ENCODE assay signal across 9 mouse cellular contexts in the genomic region with DNA sequence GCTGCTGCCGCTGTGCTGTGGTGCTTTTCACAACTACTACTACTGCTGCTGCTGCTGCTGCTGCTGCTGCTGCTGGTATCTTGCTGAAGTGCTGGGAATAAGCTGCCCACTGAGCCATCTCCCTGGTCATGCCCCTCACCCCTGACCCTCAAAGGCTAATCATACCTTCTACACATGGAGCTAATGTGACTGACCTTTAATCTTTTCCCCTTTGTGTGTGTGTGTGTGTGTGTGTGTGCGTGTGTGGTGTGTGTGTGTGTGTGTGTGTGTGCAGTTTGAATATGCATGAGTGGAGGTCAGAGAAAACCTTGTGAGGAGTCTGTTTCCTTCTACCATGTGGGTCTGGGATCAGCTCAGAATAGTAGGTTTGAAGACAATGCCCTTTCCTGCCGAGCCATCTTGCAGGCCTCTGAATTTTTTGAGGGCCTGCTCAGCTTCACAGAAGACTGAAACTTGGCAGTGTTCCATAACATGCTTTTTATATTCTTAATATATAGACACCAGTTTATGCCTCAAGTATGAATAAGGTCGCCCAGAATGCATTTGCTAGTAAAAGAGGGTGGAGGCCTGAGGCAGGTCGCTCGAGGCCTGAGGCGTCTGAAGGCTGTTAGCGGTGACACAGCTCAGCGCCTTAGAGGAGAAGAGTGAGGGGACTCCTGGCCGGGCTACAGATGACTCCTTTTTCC. TPM values are rescaled to one million over a fixed set of nuclear protein-coding genes. Genes with fewer than 3 reads are reported as not detected.
DNase-seq lines count a peak whose midpoint lies in the region; ATAC-seq lines count a peak whose summit lies in the region.
"Had no signal": no experiment of that assay in that cellular context is flagged by ENCODE, and none has a peak within 500 bp of the region (broad histone marks: within the 10 kb centered on the region; RNA-seq: fewer than 3 reads in every experiment).

No protein-coding gene starts in this region.

- no peak overlapping the region for H3K4me2 ChIP-seq in forebrain, embryonic 12.5 days
- no peak overlapping the region for H3K4me2 ChIP-seq in kidney, embryonic 14.5 days (replicated peaks; ENCODE audit: low read depth, low read length)
- H3K4me2 ChIP-seq in hindbrain, embryonic 13.5 days = no peak overlapping the region
- H3K4me2 ChIP-seq in midbrain, embryonic 15.5 days = no peak overlapping the region

- WGBS in forebrain, embryonic 12.5 days = 73% methylated on average over 10 of the region's 10 CpGs
- WGBS in forebrain, embryonic 10.5 days = 82% methylated on average over 10 of the region's 10 CpGs
- 52% methylated on average over 10 of the region's 10 CpGs for WGBS in kidney, embryonic 14.5 days
- 66% methylated on average over 10 of the region's 10 CpGs for WGBS in hindbrain, embryonic 13.5 days
- 62% methylated on average over 10 of the region's 10 CpGs for WGBS in midbrain, embryonic 15.5 days

- H3K4me3 ChIP-seq in forebrain, embryonic 12.5 days (replicated peaks) = no peak overlapping the region
- H3K4me3 ChIP-seq in forebrain, embryonic 10.5 days = no peak overlapping the region
- no peak overlapping the region for H3K4me3 ChIP-seq in kidney, embryonic 14.5 days (ENCODE audit: low read length)
- no peak overlapping the region for H3K4me3 ChIP-seq in hindbrain, embryonic 13.5 days
- H3K4me3 ChIP-seq in midbrain, embryonic 15.5 days = no peak overlapping the region

- no peaks in the 10 kb centered on the region for H3K9me3 ChIP-seq in forebrain, embryonic 12.5 days
- no peaks in the 10 kb centered on the region for H3K9me3 ChIP-seq in forebrain, embryonic 10.5 days
- no peaks in the 10 kb centered on the region for H3K9me3 ChIP-seq in kidney, embryonic 14.5 days (ENCODE audit: control insufficient read depth, low read length)
- H3K9me3 ChIP-seq in hindbrain, embryonic 13.5 days = no peaks in the 10 kb centered on the region
- no peaks in the 10 kb centered on the region for H3K9me3 ChIP-seq in midbrain, embryonic 15.5 days

- no peaks in the 10 kb centered on the region for H3K27me3 ChIP-seq in forebrain, embryonic 12.5 days
- no peaks in the 10 kb centered on the region for H3K27me3 ChIP-seq in forebrain, embryonic 10.5 days (ENCODE audit: poor library complexity, severe bottlenecking)
- H3K27me3 ChIP-seq in kidney, embryonic 14.5 days (ENCODE audit: control insufficient read depth, insufficient read depth, low read length) = no peaks in the 10 kb centered on the region
- H3K27me3 ChIP-seq in hindbrain, embryonic 13.5 days = no peaks in the 10 kb centered on the region
- no peaks in the 10 kb centered on the region for H3K27me3 ChIP-seq in midbrain, embryonic 15.5 days (replicated peaks)

- H3K27ac ChIP-seq in forebrain, embryonic 12.5 days = no peak overlapping the region
- H3K27ac ChIP-seq in forebrain, embryonic 10.5 days = no peak overlapping the region
- H3K27ac ChIP-seq in kidney, embryonic 14.5 days (ENCODE audit: low read depth, low read length) = no peak overlapping the region
- H3K27ac ChIP-seq in hindbrain, embryonic 13.5 days = peak overlapping the region; percentile 3; the same call in 1 of the 2 replicates
- 0 out of 2 replicates have a peak overlapping the region, but pooled peaks have one; percentile 20 for H3K27ac ChIP-seq in midbrain, embryonic 15.5 days

- no peak for DNase-seq in forebrain, embryonic 10.5 days (ENCODE audit: extremely low spot score, low spot score)
- no peak for DNase-seq in kidney, postnatal 10 days
- DNase-seq in layer of hippocampus, postnatal 10 days (ENCODE audit: low spot score in 2 of 2) = no peak
- DNase-seq: adrenal gland, adult 2 months had no signal

- H3K9ac ChIP-seq in forebrain, embryonic 12.5 days = no peak overlapping the region
- no peak overlapping the region for H3K9ac ChIP-seq in kidney, embryonic 14.5 days (ENCODE audit: low read depth, low read length)
- no peak overlapping the region for H3K9ac ChIP-seq in hindbrain, embryonic 13.5 days
- H3K9ac ChIP-seq in midbrain, embryonic 15.5 days = no peak overlapping the region

- ATAC-seq in forebrain, embryonic 12.5 days (ENCODE audit: low FRiP score) = 0 out of 2 replicates have a peak, but pooled peaks have one; percentile 23
- peak; percentile 30; the same call in 1 of the 2 replicates for ATAC-seq in kidney, embryonic 14.5 days (ENCODE audit: low FRiP score, low TSS enrichment)
- ATAC-seq in hindbrain, embryonic 13.5 days (ENCODE audit: low FRiP score) = no peak
- peak; percentile 38 for ATAC-seq in midbrain, embryonic 15.5 days (replicated peaks)
- no peak for ATAC-seq in monocyte, adult 5-6 weeks (replicated peaks; ENCODE audit: insufficient number of reproducible peaks, low FRiP score, low TSS enrichment, poor library complexity, severe bottlenecking)

- H3K36me3 ChIP-seq in forebrain, embryonic 12.5 days (replicated peaks) = no peaks in the 10 kb centered on the region
- 0 out of 2 replicates have a peak, but pooled peaks cover 10% of the 10 kb centered on the region for H3K36me3 ChIP-seq in forebrain, embryonic 10.5 days (replicated peaks)
- H3K36me3 ChIP-seq in kidney, embryonic 14.5 days (ENCODE audit: control insufficient read depth, insufficient read depth, low read length) = no peaks in the 10 kb centered on the region
- no peaks in the 10 kb centered on the region for H3K36me3 ChIP-seq in hindbrain, embryonic 13.5 days
- H3K36me3 ChIP-seq in midbrain, embryonic 15.5 days (replicated peaks) = no peaks in the 10 kb centered on the region

- peaks cover 18% of the 10 kb centered on the region for H3K4me1 ChIP-seq in forebrain, embryonic 12.5 days
- H3K4me1 ChIP-seq in forebrain, embryonic 10.5 days = peaks cover 11% of the 10 kb centered on the region
- peaks cover 26% of the 10 kb centered on the region; the same call in 1 of the 2 replicates for H3K4me1 ChIP-seq in kidney, embryonic 14.5 days (ENCODE audit: control insufficient read depth, insufficient read depth, low read length)
- peaks cover 48% of the 10 kb centered on the region for H3K4me1 ChIP-seq in hindbrain, embryonic 13.5 days (replicated peaks)
- peaks cover 10% of the 10 kb centered on the region for H3K4me1 ChIP-seq in midbrain, embryonic 15.5 days

RNA-seq across cellular contexts. Expression of a gene that starts 12.2 kb away (rescaled TPM):
- polyA plus RNA-seq in forebrain, embryonic 12.5 days (2016; fragmentation: Nextera tagmentation; extraction: Ambion mirVana) = 12.9 and 20.3 TPM in 2 replicates
- polyA plus RNA-seq in forebrain, embryonic 10.5 days (2016; fragmentation: Nextera tagmentation; extraction: Ambion mirVana) = 13.1 and 13.5 TPM in 2 replicates
- polyA plus RNA-seq in kidney, embryonic 14.5 days (2014; fragmentation: Nextera tagmentation; extraction: Ambion mirVana) = 20.3 and 23.0 TPM in 2 replicates
- 18.3 and 20.3 TPM in 2 replicates for polyA plus RNA-seq in hindbrain, embryonic 13.5 days (2015; fragmentation: Nextera tagmentation; extraction: Ambion mirVana)
- polyA plus RNA-seq in midbrain, embryonic 15.5 days (2015; fragmentation: Nextera tagmentation; extraction: Ambion mirVana) = 28.0 and 29.2 TPM in 2 replicates
- total RNA-seq in monocyte, adult 5-6 weeks (2017) = 47.0 to 66.2 TPM (median 47.9 TPM) in 3 replicates
- 10 to 100 TPM; 67.2 to 69.7 TPM for total RNA-seq in layer of hippocampus, postnatal 10 days (2021)

RNA-seq across cellular contexts. Expression of a gene that starts 44.8 kb away (rescaled TPM):
- 226 and 252 TPM in 2 replicates for polyA plus RNA-seq in forebrain, embryonic 12.5 days (2016; fragmentation: Nextera tagmentation; extraction: Ambion mirVana)
- polyA plus RNA-seq in forebrain, embryonic 10.5 days (2016; fragmentation: Nextera tagmentation; extraction: Ambion mirVana) = 145 and 147 TPM in 2 replicates
- polyA plus RNA-seq in kidney, embryonic 14.5 days (2014; fragmentation: Nextera tagmentation; extraction: Ambion mirVana) = 134 and 179 TPM in 2 replicates
- polyA plus RNA-seq in hindbrain, embryonic 13.5 days (2015; fragmentation: Nextera tagmentation; extraction: Ambion mirVana) = 110 and 114 TPM in 2 replicates
- 49.2 and 56.6 TPM in 2 replicates for polyA plus RNA-seq in midbrain, embryonic 15.5 days (2015; fragmentation: Nextera tagmentation; extraction: Ambion mirVana)
- total RNA-seq in monocyte, adult 5-6 weeks (2017) = 279 to 315 TPM (median 280 TPM) in 3 replicates
- 10 to 100 TPM; 32.0 to 36.8 TPM for total RNA-seq in layer of hippocampus, postnatal 10 days (2021)

Comparison
In these comparisons a context has a peak if more than half of its experiments do, and no peak if none do; other contexts are left out.
1. ATAC-seq: peak in forebrain, embryonic 12.5 days (single experiment), kidney, embryonic 14.5 days (single experiment) and midbrain, embryonic 15.5 days (single experiment); none in hindbrain, embryonic 13.5 days (single experiment) and monocyte, adult 5-6 weeks (single experiment).
2. H3K27ac ChIP-seq: peak in hindbrain, embryonic 13.5 days (single experiment) and midbrain, embryonic 15.5 days (single experiment); none in forebrain, embryonic 12.5 days (single experiment), forebrain, embryonic 10.5 days (single experiment) and kidney, embryonic 14.5 days (single experiment).